Mouse (Mus musculus) liver, adult 2 months (tissue): ENCODE data around the gene Aox1.

Experiments used
- CTCF ChIP-seq: fragments of 200-500 bp; IDR thresholded peaks from 2 replicates; pipeline ENCODE4 v1.5.1; 2011; ENCODE audit warnings: low read depth, low read length, control low read depth
- POLR2A ChIP-seq: fragments of 200-500 bp; IDR thresholded peaks from 2 replicates; pipeline ENCODE4 v1.6.1; 2011; ENCODE audit warnings: low read length, control low read depth; ENCODE audit not compliant: insufficient read depth; ENCODE audit errors: extremely low read depth

DNA sequence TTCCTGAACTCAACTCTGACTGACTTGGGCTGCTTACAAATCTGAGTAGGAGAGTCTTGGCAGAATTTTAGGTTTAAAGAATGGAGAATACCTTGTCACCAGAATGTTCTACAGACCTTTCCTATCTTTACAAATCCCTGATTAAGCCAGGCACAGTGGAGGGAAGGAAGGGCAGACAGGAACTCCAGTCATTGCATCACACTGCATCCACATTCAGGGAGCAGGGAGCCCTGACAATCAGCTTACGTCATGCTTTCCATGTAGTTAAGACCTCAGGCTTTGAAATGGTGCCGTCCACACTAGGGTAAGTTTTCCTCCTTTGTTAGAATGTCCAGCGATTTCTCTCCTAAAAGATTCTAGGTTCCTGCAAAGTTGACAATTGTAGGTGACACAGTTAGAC is 61.5 kb downstream of the Aox1 start:
- TF ChIP-seq POLR2A = no peak
- TF ChIP-seq CTCF = no peak
